Mouse (Mus musculus) ES-Bruce4 (cell line): ENCODE data around the gene Ipo11.

Source experiments
- CTCF ChIP-seq: IDR thresholded peaks from one replicate; pipeline ENCODE4 v1.8.1; 2011; ENCODE audit warnings: low read depth, low read length
- POLR2A ChIP-seq: IDR thresholded peaks from one replicate; pipeline ENCODE4 v1.8.1; 2011; ENCODE audit warnings: low read length; ENCODE audit not compliant: insufficient read depth

GRCm38 (mm10) chr13:106823121-106823874 is 113.5 kb downstream of the Ipo11 start:
- TF ChIP-seq POLR2A (no peak), CTCF (no peak)
